Mouse (Mus musculus) liver, adult 2 months (tissue): ENCODE measurements around the gene Gnb1l.

Experiments
- CTCF ChIP-seq: fragments of 200-500 bp; IDR thresholded peaks from 2 replicates; pipeline ENCODE4 v1.5.1; 2011; ENCODE audit warnings: low read depth, low read length, control low read depth
- POLR2A ChIP-seq: fragments of 200-500 bp; IDR thresholded peaks from 2 replicates; pipeline ENCODE4 v1.6.1; 2011; ENCODE audit warnings: low read length, control low read depth; ENCODE audit not compliant: insufficient read depth; ENCODE audit errors: extremely low read depth

DNA sequence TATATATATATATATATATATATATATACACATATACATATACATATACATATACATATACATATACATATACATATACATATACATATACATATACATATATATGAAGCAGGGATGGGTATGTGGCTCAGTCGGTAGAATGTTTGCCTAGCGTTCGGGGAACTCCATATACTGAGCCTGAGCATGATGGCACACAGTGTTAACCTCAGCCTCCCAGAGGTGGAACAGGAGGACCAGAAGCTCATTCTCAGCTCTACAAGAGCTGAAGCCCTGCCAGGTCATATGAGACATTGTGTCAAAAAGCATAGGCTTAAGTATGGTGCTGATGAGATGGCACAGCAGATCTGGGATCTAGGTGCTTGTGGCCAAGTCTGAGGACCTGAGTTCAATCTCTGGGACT is 8.2 kb upstream of the Gnb1l start:
- TF ChIP-seq CTCF (no peak), POLR2A (no peak)
